Mouse (Mus musculus) regulatory T cell (primary cell): ENCODE measurements around the gene Farp1.
"Not testable (repeated sequence)": the region's sequence is repeated elsewhere in the genome, so short reads cannot be mapped to it uniquely, and the experiment has no call there.

Source experiments
- in situ Hi-C: fragments of 300-600 bp; cut with MboI, MseI; formaldehyde crosslinking; loops from one replicate; pipeline ENCODE4 v1.15.1; 2025; ENCODE audit warnings: high pct_unique_total_duplicates

Gene Farp1

GRCm38 (mm10) chr14:121103459-121103858 is 68.5 kb downstream of the Farp1 start:
- in situ Hi-C loops: loop anchor here (25.0 kb wide), 1 partner anchor 884 kb away; no protein-coding TSS in a partner anchor

DNA sequence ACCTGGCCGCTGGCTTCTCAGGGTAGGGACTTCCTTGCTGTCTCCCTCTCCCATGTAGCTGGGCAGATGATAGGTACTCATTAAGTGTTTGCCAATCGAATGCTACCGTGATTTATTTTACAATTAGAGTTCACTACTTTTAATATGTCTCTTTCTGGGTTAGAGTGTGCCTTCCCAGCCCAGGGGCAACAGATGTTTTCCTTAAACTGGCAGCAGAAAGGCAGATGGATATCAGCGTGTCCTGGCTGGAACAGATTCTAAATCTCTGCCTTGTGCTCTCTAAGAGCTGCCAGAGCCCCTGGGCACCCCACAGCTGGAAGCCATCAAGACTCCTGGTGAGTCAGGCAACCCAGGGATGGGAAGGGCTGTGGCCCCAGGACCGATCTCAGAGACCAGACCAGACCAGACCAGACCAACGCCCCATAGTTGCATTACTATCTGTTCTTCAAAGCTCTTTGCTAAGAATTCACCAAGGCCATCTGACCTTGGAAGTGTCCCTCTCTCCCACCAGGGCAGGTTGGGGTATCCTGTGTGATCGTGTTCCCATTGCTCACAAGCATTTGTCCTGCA is 69.8 kb downstream of the Farp1 start:
- in situ Hi-C loops: loop anchor here (25.0 kb wide), 1 partner anchor 882 kb away; no protein-coding TSS in a partner anchor

- in situ Hi-C loops: loop anchor here (25.0 kb wide), 1 partner anchor 880 kb away; no protein-coding TSS in a partner anchor
These were observed 71.9 kb downstream of the Farp1 start for GRCm38 (mm10) chr14:121106906-121107305.

DNA sequence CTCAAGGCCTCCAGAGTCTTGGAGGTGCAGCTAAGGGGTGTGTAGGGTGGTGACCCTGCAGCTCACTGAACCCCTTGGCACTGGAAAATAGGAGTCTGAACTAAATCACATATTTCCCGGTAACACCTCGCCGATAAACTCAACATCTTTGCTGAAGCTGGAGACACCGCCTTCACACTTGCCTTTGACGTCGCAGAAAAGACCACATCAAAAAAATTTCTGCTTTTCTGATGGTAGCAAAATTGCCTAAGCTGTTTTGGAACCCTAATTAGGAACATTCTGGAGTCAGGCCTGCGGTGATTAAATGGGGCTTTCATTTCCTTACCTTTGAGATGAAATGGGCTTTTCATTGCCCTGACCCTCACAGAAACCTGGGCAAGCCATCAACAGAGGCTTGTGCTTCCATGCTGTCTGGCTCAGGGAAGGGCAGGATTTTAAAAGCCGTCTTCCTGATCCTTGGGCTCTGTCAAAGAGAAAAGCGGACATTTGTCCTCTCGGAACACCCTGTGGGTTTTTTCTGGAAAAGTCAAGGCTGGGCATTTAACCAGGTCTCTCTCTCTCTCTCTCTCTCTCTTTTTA is 72.8 kb downstream of the Farp1 start:
- in situ Hi-C loops: loop anchor here (25.0 kb wide), 1 partner anchor 880 kb away; no protein-coding TSS in a partner anchor

DNA sequence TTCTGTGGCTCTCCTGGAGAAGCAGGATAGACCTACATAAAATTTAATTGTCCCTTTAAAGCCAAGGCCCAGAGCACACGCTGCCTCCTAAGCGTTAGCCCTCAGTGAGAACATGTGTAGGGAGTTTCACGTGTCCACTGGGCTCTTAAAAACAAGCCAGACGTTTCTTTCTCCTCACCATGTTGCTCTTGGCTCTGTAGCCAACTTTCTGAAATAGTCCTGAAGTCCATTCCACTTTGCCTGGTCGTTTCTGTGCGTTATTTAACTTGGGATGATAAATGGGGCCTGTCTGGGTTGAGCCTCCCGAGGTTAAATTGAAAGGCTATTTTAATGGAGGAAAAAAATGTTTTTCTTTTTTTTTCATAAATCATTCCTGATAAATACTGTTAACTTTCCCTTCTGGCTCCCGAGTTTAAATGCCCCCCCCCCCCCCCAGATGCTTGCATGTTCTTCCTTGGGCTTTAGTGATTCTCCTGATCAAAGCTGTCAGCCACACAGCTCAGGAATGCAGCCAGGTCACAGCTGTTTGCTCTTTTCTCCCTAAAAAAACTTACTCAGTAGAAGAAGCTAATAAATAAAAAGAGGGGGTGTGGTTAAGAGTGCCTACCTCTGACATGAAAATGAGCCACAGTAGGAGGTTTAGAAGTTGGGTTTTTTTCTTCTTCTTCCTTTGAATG is 73.6 kb downstream of the Farp1 start:
- in situ Hi-C loops: loop anchor here (25.0 kb wide), 1 partner anchor 879 kb away; no protein-coding TSS in a partner anchor

DNA sequence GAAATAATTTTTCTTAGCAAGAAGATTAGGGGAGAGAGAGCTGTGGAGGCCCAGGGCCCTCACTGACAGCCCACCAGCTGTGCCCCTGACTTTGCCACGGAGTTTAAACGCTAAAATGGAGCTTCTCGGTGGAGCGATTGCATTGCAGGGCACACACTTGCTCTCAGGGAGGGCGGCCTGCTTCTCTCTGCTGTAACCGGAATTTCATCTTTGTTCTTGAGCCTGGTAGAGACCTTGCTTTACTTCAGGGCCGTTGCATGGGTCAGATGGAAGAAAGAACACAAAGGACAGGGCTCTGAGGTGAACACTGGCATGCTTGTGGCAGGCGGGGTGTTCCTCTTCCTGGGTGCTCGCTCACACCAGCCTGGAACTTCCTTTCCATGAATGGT is 74.1 kb downstream of the Farp1 start:
- in situ Hi-C loops: loop anchor here (25.0 kb wide), 1 partner anchor 878 kb away; no protein-coding TSS in a partner anchor

GRCm38 (mm10) chr14:121110492-121111267 is 75.7 kb downstream of the Farp1 start:
- in situ Hi-C loops: loop anchor here (25.0 kb wide), 1 partner anchor 877 kb away; no protein-coding TSS in a partner anchor

DNA sequence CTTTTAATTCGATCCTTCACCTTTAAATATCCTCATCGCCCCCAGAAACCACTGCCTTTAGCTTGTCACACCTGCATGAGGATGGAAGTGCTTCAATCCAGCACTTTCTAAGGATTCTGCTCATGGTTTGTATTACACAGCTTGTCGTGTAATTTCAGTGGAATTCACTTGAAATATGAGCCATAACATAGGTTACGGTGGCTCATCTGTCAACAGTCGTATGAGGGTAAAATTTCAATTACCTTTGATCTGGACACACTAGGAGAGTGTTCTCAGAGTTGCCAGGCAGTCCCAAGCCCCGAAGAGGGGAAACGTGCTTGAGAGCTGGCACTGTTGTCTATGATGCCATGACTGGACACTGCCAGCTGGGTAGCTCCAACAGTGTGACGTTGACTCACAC is 77.1 kb downstream of the Farp1 start:
- in situ Hi-C loops: loop anchor here (25.0 kb wide), 1 partner anchor 875 kb away; no protein-coding TSS in a partner anchor

GRCm38 (mm10) chr14:121113785-121114184 is 78.8 kb downstream of the Farp1 start:
- in situ Hi-C loops: loop anchor here (25.0 kb wide), 1 partner anchor 874 kb away; no protein-coding TSS in a partner anchor

GRCm38 (mm10) chr14:121116696-121117095 is 81.7 kb downstream of the Farp1 start:
- in situ Hi-C loops: loop anchor here (25.0 kb wide), 1 partner anchor 871 kb away; no protein-coding TSS in a partner anchor

GRCm38 (mm10) chr14:121118860-121119259 is 83.9 kb downstream of the Farp1 start:
- in situ Hi-C loops: loop anchor here (25.0 kb wide), 1 partner anchor 868 kb away; no protein-coding TSS in a partner anchor

DNA sequence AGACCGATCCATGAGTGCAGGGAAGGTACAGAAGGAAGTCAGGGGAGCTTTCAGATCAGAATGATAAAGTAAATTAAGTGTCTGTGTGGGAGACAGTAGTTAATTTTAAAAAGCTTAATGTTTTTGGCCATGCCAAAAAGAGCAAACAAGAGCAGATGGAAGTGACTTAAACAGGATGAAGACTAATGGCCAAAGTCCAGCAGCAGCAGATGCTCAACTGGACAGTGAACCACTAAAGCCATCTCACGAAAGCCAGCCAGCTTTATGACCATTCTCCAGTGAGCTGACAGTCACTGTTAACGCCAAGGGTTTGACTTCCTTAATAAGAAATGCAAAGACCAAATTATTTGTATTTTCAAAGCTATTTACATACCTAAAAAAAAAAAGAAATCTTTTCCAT is 86.7 kb downstream of the Farp1 start:
- in situ Hi-C loops: loop anchor here (25.0 kb wide), 1 partner anchor 866 kb away; no protein-coding TSS in a partner anchor

DNA sequence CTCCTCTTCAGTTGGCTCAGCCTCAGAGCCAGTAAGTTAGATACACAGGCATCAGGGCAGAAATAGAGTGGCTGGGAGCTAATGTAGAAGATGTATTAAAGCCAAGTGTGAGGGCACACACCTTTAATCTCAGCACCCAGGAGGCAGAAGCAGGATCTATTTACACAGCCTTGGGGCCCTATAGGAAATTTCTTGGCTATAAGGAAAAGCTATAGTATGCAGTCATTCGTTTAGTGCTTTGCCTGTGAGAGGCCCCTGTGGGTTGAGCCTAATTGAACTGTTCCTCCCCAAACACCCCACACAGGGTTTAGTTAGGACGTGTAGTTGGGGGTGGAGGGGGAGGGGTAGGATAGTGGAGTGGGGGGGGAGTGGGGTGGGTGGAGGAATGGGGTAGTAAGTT is 87.9 kb downstream of the Farp1 start:
- in situ Hi-C loops: loop anchor here (25.0 kb wide), 1 partner anchor 864 kb away; no protein-coding TSS in a partner anchor

GRCm38 (mm10) chr14:121124409-121125010 is 89.5 kb downstream of the Farp1 start:
- in situ Hi-C loops: loop anchor here (25.0 kb wide), 1 partner anchor 863 kb away; no protein-coding TSS in a partner anchor

GRCm38 (mm10) chr14:121125651-121126050 is 90.7 kb downstream of the Farp1 start:
- in situ Hi-C loops: no loop called here

DNA sequence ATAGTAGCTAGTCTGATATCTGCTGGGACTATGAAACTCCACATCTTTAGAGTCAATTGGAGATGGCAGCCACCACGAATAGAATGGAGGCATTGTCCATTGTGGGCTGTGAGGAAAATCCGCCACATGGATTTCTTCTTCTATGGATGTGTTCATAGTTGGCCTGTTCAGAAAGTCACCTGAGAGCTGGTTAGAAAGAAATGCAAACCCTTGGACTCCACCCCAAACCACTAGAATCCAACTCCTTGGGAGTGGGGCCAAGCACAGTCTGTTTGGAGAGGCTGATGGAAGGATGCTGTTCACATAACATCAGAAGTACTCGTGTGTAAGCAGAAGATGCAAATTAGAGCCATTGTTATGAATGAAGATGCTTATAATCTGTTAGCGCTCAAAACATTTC is 91.3 kb downstream of the Farp1 start:
- in situ Hi-C loops: no loop called here

GRCm38 (mm10) chr14:121128858-121129800 is 94.1 kb downstream of the Farp1 start:
- in situ Hi-C loops: no loop called here

DNA sequence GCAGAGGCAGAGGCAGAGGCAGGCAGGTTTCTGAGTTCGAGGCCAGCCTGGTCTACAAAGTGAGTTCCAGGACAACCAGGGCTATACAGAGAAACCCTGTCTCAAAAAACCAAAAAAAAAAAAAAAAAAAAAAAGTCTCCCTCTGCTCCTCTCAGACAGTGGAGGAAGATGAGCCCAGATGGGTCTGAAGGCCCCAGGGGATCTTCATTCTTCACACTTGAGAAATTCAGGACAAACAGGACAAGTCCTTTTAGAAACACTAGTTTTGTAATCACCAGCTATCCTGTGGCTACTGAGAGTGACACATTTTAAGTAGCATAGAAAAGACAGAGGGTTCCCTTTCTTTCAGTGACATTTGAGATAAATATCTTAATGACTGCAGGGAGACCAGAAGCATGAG is 95.4 kb downstream of the Farp1 start:
- in situ Hi-C loops: not testable (repeated sequence)

- in situ Hi-C loops: no loop called here
These were observed 99.4 kb downstream of the Farp1 start for GRCm38 (mm10) chr14:121134414-121134813.
